Mouse (Mus musculus): Measurements from ENCODE around the gene Sectm1b. TPM values are rescaled to one million over a fixed set of nuclear protein-coding genes. Genes with fewer than 3 reads are reported as not detected.
"Not testable (repeated sequence)": the region's sequence is repeated elsewhere in the genome, so short reads cannot be mapped to it uniquely, and the experiment has no call there.

The Sectm1b gene
- polyA plus RNA-seq, 1 experiment from 2014 or later, result not detected

DNA sequence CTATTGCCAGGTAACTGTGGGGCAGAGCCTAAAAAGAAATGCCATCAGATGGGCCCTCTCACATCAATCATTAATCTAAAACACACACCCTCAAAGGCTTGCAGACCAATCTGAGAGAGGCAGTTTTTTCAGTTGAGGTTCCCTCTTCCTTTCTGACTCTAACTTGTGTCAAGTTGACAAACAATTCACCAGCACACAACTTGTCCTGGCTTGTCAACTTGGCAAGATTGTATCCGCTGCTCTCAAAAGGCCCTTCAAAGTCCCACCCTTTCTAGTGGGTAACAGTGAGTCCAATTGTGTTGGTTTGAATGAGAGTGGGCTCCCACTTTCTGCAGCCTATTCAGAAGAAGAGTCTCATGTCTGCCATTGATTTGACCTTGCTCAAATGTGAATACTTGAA is 18.1 kb downstream of the Sectm1b start:
- no peaks in the 10 kb centered on the region for H3K36me3 ChIP-seq (ENCODE audit: control insufficient read depth, insufficient read depth, low read length)
- no peaks in the 10 kb centered on the region for H3K4me1 ChIP-seq (replicated peaks; ENCODE audit: control insufficient read depth, insufficient read depth, low read length)
- no peaks in the 10 kb centered on the region; the same call in 1 of the 2 replicates for H3K27me3 ChIP-seq (ENCODE audit: control insufficient read depth, insufficient read depth, low read length)
- 72% methylated on average over 1 of the region's 1 CpGs for WGBS
- DNase-seq (ENCODE audit: low spot score) (peak; percentile 24), ATAC-seq (replicated peaks; ENCODE audit: low FRiP score) (no peak)
- no peak overlapping the region for H3K4me3 ChIP-seq (ENCODE audit: low read depth, low read length)
- H3K4me2 ChIP-seq (ENCODE audit: low read depth, low read length, severe bottlenecking), result no peak overlapping the region
- H3K27ac ChIP-seq (ENCODE audit: low read depth, low read length), result no peak overlapping the region
- H3K9me3 ChIP-seq (ENCODE audit: control insufficient read depth, low read length), result no peaks in the 10 kb centered on the region
- H3K9ac ChIP-seq (ENCODE audit: low read length), result no peak overlapping the region

DNA sequence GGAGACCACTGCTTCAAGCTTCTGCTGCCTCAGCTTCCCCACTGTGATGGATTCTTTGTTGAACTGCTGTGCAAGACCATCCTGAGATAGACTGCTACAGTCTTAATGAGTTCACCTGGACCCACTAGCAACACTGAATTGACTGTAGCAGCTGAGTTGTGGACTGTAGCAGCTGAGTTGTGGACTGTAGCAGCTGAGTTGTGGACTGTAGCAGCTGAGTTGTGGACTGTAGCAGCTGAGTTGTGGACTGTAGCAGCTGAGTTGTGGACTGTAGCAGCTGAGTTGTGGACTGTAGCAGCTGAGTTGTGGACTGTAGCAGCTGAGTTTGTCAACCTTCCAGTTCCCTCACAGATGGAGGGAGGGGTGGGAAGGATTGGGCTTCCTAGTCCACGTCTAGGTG is 20.3 kb downstream of the Sectm1b start:
- not testable (repeated sequence) for H3K9ac ChIP-seq (ENCODE audit: low read length); DNase-seq (ENCODE audit: low spot score); H3K27me3 ChIP-seq (ENCODE audit: control insufficient read depth, insufficient read depth, low read length); H3K4me1 ChIP-seq (replicated peaks; ENCODE audit: control insufficient read depth, insufficient read depth, low read length); H3K4me3 ChIP-seq (ENCODE audit: low read depth, low read length); H3K9me3 ChIP-seq (ENCODE audit: control insufficient read depth, low read length); H3K36me3 ChIP-seq (ENCODE audit: control insufficient read depth, insufficient read depth, low read length); H3K27ac ChIP-seq (ENCODE audit: low read depth, low read length); H3K4me2 ChIP-seq (ENCODE audit: low read depth, low read length, severe bottlenecking); ATAC-seq (replicated peaks; ENCODE audit: low FRiP score)
- 74% methylated on average over 1 of the region's 1 CpGs for WGBS

DNA sequence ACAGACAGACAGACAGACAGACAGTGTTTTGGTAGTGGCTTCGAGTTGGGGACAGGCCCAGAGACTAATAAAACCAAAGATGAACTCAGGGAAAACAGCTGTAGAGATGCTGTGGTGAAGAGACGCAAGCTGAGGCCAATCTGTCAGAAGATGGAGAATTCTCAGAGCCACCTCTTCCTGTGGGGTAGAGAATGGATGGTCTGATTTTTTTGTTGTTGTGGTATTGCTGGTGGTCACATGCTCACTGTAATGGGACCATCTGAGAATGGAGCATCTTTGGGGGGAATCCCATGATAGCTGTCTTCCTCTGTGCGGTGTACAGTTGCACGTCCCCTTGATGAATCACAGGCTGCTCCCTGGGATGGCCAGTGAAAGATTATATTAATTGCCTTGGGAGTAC is 20.9 kb downstream of the Sectm1b start:
- H3K9me3 ChIP-seq (ENCODE audit: control insufficient read depth, low read length), result no peaks in the 10 kb centered on the region
- H3K4me2 ChIP-seq (ENCODE audit: low read depth, low read length, severe bottlenecking), result no peak overlapping the region
- WGBS, result 80% methylated on average over 4 of the region's 4 CpGs
- no peak overlapping the region for H3K27ac ChIP-seq (ENCODE audit: low read depth, low read length)
- DNase-seq (ENCODE audit: low spot score) (peak; percentile 30), ATAC-seq (replicated peaks; ENCODE audit: low FRiP score) (no peak)
- no peaks in the 10 kb centered on the region; the same call in 1 of the 2 replicates for H3K27me3 ChIP-seq (ENCODE audit: control insufficient read depth, insufficient read depth, low read length)
- no peaks in the 10 kb centered on the region for H3K4me1 ChIP-seq (replicated peaks; ENCODE audit: control insufficient read depth, insufficient read depth, low read length)
- H3K36me3 ChIP-seq (ENCODE audit: control insufficient read depth, insufficient read depth, low read length), result no peaks in the 10 kb centered on the region
- no peak overlapping the region for H3K4me3 ChIP-seq (ENCODE audit: low read depth, low read length)
- H3K9ac ChIP-seq (ENCODE audit: low read length), result no peak overlapping the region

DNA sequence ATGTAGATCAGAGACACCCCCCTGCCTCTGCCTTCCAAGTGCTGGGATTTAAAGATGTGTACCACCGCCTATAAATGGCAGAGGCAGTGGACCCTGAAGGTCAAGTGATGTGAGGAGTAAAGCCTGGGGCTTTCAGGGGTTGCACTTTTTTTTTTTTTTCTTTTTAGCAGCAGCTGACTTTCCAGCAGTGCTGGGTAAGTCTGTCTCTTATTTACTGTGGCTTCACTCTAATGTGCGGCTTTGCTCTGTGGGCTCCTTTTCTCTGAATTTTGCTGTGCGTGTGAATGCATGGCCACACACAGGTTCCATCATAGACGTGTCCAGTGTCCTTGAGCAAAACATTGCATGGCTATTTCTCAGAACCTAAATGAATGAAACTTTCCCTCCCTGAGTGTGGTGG is 21.7 kb downstream of the Sectm1b start:
- 76% methylated on average over 4 of the region's 4 CpGs for WGBS

DNA sequence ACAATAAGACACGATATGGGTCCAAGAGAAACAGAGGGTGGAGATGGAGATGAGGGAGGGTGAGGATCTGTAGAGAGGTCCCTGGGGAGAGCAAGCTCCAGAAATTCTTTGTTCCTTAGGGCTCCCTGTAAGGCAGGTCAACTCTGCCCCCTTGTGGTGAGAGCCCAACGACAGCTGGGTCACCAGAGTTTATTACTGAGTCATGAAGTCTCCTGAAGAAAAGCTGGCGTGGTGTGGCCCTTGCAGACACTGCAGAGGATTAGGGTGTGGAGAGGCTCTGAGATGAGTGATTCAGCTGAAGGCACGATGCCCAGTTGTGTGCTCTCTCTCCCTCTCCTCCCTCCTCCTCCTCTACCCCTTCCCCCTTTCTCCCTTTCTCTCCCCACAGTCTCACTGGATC is 22.2 kb downstream of the Sectm1b start:
- ATAC-seq (replicated peaks; ENCODE audit: low FRiP score), result 0 out of 2 replicates have a peak, but pooled peaks have one; percentile 44
- no peak overlapping the region for H3K9ac ChIP-seq (ENCODE audit: low read length)
- no peak overlapping the region for H3K4me3 ChIP-seq (ENCODE audit: low read depth, low read length)
- H3K36me3 ChIP-seq (ENCODE audit: control insufficient read depth, insufficient read depth, low read length), result no peaks in the 10 kb centered on the region
- H3K27me3 ChIP-seq (ENCODE audit: control insufficient read depth, insufficient read depth, low read length), result no peaks in the 10 kb centered on the region; the same call in 1 of the 2 replicates
- WGBS, result 5% methylated on average over 4 of the region's 4 CpGs
- no peak overlapping the region for H3K4me2 ChIP-seq (ENCODE audit: low read depth, low read length, severe bottlenecking)
- H3K4me1 ChIP-seq (replicated peaks; ENCODE audit: control insufficient read depth, insufficient read depth, low read length), result no peaks in the 10 kb centered on the region
- no peak overlapping the region for H3K27ac ChIP-seq (ENCODE audit: low read depth, low read length)
- peak; percentile 88 for DNase-seq (ENCODE audit: low spot score)
- H3K9me3 ChIP-seq (ENCODE audit: control insufficient read depth, low read length), result no peaks in the 10 kb centered on the region

More for the DNA sequence above, 21.7 kb downstream of the Sectm1b start:
- Histone ChIP-seq H3K4me1 (replicated peaks; ENCODE audit: control insufficient read depth, insufficient read depth, low read length) (no peaks in the 10 kb centered on the region), H3K9me3 (ENCODE audit: control insufficient read depth, low read length) (no peaks in the 10 kb centered on the region), H3K4me3 (ENCODE audit: low read depth, low read length) (no peak overlapping the region), H3K9ac (ENCODE audit: low read length) (no peak overlapping the region), H3K4me2 (ENCODE audit: low read depth, low read length, severe bottlenecking) (no peak overlapping the region), H3K36me3 (ENCODE audit: control insufficient read depth, insufficient read depth, low read length) (no peaks in the 10 kb centered on the region), H3K27ac (ENCODE audit: low read depth, low read length) (no peak overlapping the region), H3K27me3 (ENCODE audit: control insufficient read depth, insufficient read depth, low read length) (no peaks in the 10 kb centered on the region; the same call in 1 of the 2 replicates)
- ATAC-seq (replicated peaks; ENCODE audit: low FRiP score) (no peak), DNase-seq (ENCODE audit: low spot score) (peak; percentile 15)

DNA sequence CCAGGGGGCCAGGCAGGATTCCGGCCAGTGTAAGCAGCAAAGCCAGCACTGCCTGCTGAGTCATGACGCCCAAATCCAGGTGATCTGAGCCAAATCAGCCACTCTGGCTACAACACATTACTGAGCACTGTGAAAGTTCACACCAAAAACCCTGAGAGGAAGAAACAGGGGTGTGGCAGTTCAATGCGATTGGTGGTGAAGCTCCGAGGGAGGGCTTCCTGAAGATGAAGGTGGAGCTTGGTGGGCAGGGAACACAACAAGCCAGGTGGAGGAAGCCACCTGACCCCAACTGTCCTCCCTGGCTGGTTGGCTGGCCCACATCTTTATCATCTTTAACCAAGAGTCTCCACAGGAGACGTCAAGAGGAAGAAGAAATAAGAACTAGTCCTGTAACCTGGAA is 24.1 kb downstream of the Sectm1b start, which contains the start of gene Cd7:
Gene Cd7 (minus strand): TSS at position 117 of the 400 bp plus-strand sequence.
- WGBS, result 79% methylated on average over 5 of the region's 5 CpGs
- Histone ChIP-seq H3K36me3 (ENCODE audit: control insufficient read depth, insufficient read depth, low read length) (no peaks in the 10 kb centered on the region), H3K27ac (ENCODE audit: low read depth, low read length) (no peak within 1 kb of the TSS), H3K4me2 (ENCODE audit: low read depth, low read length, severe bottlenecking) (no peak within 1 kb of the TSS), H3K4me1 (replicated peaks; ENCODE audit: control insufficient read depth, insufficient read depth, low read length) (no peaks in the 10 kb centered on the region), H3K9me3 (ENCODE audit: control insufficient read depth, low read length) (no peaks in the 10 kb centered on the region), H3K27me3 (ENCODE audit: control insufficient read depth, insufficient read depth, low read length) (no peaks in the 10 kb centered on the region; the same call in 1 of the 2 replicates), H3K4me3 (ENCODE audit: low read depth, low read length) (no peak within 1 kb of the TSS), H3K9ac (ENCODE audit: low read length) (no peak within 1 kb of the TSS)
- no peak for ATAC-seq (replicated peaks; ENCODE audit: low FRiP score)
- DNase-seq (ENCODE audit: low spot score), result peak; percentile 18

DNA sequence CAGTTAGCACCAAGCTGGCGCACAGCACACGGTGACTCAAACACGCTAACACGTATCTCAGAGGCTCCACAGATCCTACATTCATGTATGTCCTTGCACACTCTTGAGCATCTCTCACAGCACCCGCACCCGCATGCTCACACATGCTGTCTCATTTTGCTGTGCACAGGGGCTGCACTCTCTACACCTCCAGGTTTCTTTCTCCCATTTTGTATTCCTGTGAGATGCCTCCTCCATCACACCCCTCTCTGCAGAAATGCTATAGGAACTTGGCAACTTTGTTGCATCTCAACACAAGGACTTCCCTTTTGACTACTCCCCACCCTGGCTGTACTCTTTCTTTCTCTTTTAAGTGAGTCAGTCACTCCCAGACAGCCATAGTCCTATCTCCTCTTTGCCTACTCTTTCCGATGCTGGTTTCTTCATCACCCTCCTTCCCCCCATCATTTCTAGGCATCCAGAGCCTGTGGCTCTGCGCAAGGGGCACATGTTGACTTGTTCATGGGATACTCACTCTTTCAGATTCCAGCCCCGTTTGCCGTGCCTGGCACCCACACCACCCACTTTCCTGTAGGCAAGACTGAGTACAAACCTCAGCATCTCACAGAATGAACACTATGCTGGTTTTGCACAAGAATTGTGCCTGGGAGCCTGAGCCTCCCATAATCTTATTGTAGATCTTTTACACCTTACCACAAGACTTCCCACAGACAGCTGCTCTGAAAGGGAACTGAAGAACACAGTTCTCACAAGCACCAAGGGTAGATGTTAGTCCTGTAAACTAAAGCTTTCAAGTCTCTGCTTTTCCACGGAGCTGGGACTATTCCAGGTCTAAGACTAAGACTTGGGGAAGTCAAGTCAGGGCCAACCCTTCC is 24.8 kb downstream of the Sectm1b start:
- H3K4me3 ChIP-seq (ENCODE audit: low read depth, low read length), result no peak overlapping the region
- H3K27ac ChIP-seq (ENCODE audit: low read depth, low read length), result no peak overlapping the region
- no peak for ATAC-seq (replicated peaks; ENCODE audit: low FRiP score)
- H3K4me2 ChIP-seq (ENCODE audit: low read depth, low read length, severe bottlenecking), result no peak overlapping the region
- no peaks in the 10 kb centered on the region for H3K9me3 ChIP-seq (ENCODE audit: control insufficient read depth, low read length)
- WGBS, result 93% methylated on average over 11 of the region's 11 CpGs
- peak; percentile 32 for DNase-seq (ENCODE audit: low spot score)
- H3K27me3 ChIP-seq (ENCODE audit: control insufficient read depth, insufficient read depth, low read length), result no peaks in the 10 kb centered on the region; the same call in 1 of the 2 replicates
- H3K9ac ChIP-seq (ENCODE audit: low read length), result no peak overlapping the region
- H3K36me3 ChIP-seq (ENCODE audit: control insufficient read depth, insufficient read depth, low read length), result no peaks in the 10 kb centered on the region
- no peaks in the 10 kb centered on the region for H3K4me1 ChIP-seq (replicated peaks; ENCODE audit: control insufficient read depth, insufficient read depth, low read length)

DNA sequence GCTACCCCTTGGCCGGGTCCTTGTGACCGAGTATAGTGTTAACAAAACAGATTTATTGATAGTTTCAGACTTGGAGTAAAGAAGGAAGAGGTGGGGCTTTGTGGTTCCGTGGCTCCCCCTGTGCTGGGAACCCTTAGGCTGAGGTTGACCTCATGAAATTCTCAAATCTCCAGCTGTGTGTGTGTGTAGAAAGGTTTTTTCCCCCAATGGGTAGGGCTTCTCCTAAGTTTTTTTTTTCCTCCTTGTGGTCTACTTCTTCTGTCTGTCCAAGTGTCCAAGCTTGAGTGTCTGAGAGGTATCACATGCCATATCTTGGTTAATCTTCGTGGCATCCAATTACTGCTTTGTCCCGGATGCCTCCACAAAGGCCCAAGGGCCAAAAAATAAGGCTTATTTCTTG is 30.3 kb downstream of the Sectm1b start:
- ATAC-seq (replicated peaks; ENCODE audit: low FRiP score), result no peak
- WGBS, result 82% methylated on average over 5 of the region's 5 CpGs

More for the DNA sequence above, 30.3 kb downstream of the Sectm1b start:
- H3K4me2 ChIP-seq (ENCODE audit: low read depth, low read length, severe bottlenecking), result no peak overlapping the region
- H3K27ac ChIP-seq (ENCODE audit: low read depth, low read length), result no peak overlapping the region
- no peaks in the 10 kb centered on the region for H3K4me1 ChIP-seq (replicated peaks; ENCODE audit: control insufficient read depth, insufficient read depth, low read length)
- no peaks in the 10 kb centered on the region for H3K27me3 ChIP-seq (ENCODE audit: control insufficient read depth, insufficient read depth, low read length)
- no peak overlapping the region for H3K4me3 ChIP-seq (ENCODE audit: low read depth, low read length)
- H3K9me3 ChIP-seq (ENCODE audit: control insufficient read depth, low read length), result no peaks in the 10 kb centered on the region
- no peak overlapping the region for H3K9ac ChIP-seq (ENCODE audit: low read length)
- no peak for DNase-seq (ENCODE audit: low spot score)
- H3K36me3 ChIP-seq (ENCODE audit: control insufficient read depth, insufficient read depth, low read length), result no peaks in the 10 kb centered on the region
